Mouse (Mus musculus) MEL (cell line): ENCODE results near the gene Cd24a. TPM values are rescaled to one million over a fixed set of nuclear protein-coding genes. Genes with fewer than 3 reads are reported as not detected.

Source experiments
- DNase-seq: peaks from one replicate; pipeline ENCODE4 v3.0.0; 2011; ENCODE audit warnings: low read depth, low spot score
- H3K27ac ChIP-seq: 2 replicates; pipeline ENCODE4 v1.5.1; 2012; ENCODE audit warnings: low read depth, mild to moderate bottlenecking, control low read depth, low read length, moderate library complexity; ENCODE audit not compliant: control insufficient read depth
- H3K27me3 ChIP-seq, 2 experiments: fragments of 150-350 bp in 1 of 2; sonication (generic) in 1 of 2; 2 replicates each; pipeline ENCODE4 v1.6.1; 2012; ENCODE audit warnings: low read length in 2 of 2, mild to moderate bottlenecking in 2 of 2, improper control_type of control experiment in 1 of 2, moderate library complexity in 1 of 2; ENCODE audit not compliant: insufficient read depth in 2 of 2, control insufficient read depth in 1 of 2
- H3K36me3 ChIP-seq, 2 experiments: 2 replicates each; pipeline ENCODE4 v1.6.1; 2012 to 2014; ENCODE audit warnings: low read length in 2 of 2, improper control_type of control experiment in 1 of 2, inconsistent platforms in 1 of 2, mild to moderate bottlenecking in 1 of 2; ENCODE audit not compliant: insufficient read depth in 2 of 2, control insufficient read depth in 1 of 2
- H3K4me1 ChIP-seq, 2 experiments: fragments of 150-350 bp in 1 of 2; sonication (generic) in 1 of 2; 2 replicates each; pipeline ENCODE4 v1.6.1; 2012; ENCODE audit warnings: low read length in 2 of 2, improper control_type of control experiment in 1 of 2, mild to moderate bottlenecking in 1 of 2; ENCODE audit not compliant: insufficient read depth in 2 of 2, control insufficient read depth in 1 of 2
- H3K4me3 ChIP-seq, 2 experiments: fragments of 150-350 bp in 1 of 2; sonication (generic) in 1 of 2; 2 replicates each; pipeline ENCODE4 v1.5.1; 2012; ENCODE audit warnings: low read depth in 2 of 2, low read length in 2 of 2, mild to moderate bottlenecking in 2 of 2, moderate library complexity in 2 of 2, control low read depth in 1 of 2, improper control_type of control experiment in 1 of 2; ENCODE audit not compliant: control insufficient read depth in 1 of 2, insufficient read depth in 1 of 2
- H3K79me2 ChIP-seq: 2 replicates; pipeline ENCODE4 v1.6.1; 2012; ENCODE audit warnings: mild to moderate bottlenecking, low read length, moderate library complexity; ENCODE audit not compliant: control insufficient read depth, poor library complexity, insufficient read depth
- H3K9ac ChIP-seq: 2 replicates; pipeline ENCODE4 v1.6.1; 2012; ENCODE audit warnings: low read depth, mild to moderate bottlenecking, control low read depth, low read length, moderate library complexity; ENCODE audit not compliant: control insufficient read depth, poor library complexity, severe bottlenecking
- H3K9me3 ChIP-seq: fragments of 150-350 bp; sonication (generic); replicated peaks from 2 replicates; pipeline ENCODE4 v1.6.1; 2012; ENCODE audit warnings: mild to moderate bottlenecking, low read length, improper control_type of control experiment, moderate library complexity; ENCODE audit not compliant: insufficient read depth
- BHLHE40 ChIP-seq: IDR thresholded peaks from 2 replicates; pipeline ENCODE4 v1.6.1; 2012; ENCODE audit warnings: low read depth, mild to moderate bottlenecking, inconsistent platforms, low read length, improper control_type of control experiment, borderline replicate concordance
- CHD1 ChIP-seq: IDR thresholded peaks from 2 replicates; pipeline ENCODE4 v1.6.1; 2012; ENCODE audit warnings: low read depth, mild to moderate bottlenecking, inconsistent platforms, low read length, improper control_type of control experiment
- CHD2 ChIP-seq: IDR thresholded peaks from 2 replicates; pipeline ENCODE4 v1.6.1; 2011; ENCODE audit warnings: low read length, improper control_type of control experiment
- E2F4 ChIP-seq: IDR thresholded peaks from 2 replicates; pipeline ENCODE4 v1.6.1; 2011; ENCODE audit warnings: low read depth, low read length, improper control_type of control experiment, borderline replicate concordance
- ELF1 ChIP-seq: IDR thresholded peaks from 2 replicates; pipeline ENCODE4 v1.6.1; 2014; ENCODE audit warnings: low read depth, mild to moderate bottlenecking, inconsistent platforms, low read length, improper control_type of control experiment, moderate library complexity
- EP300 ChIP-seq, 2 experiments: IDR thresholded peaks; 2 replicates each; pipeline ENCODE4 v1.6.1; 2011; ENCODE audit warnings: improper control_type of control experiment in 2 of 2, low read length in 2 of 2, low read depth in 1 of 2, mild to moderate bottlenecking in 1 of 2
- ETS1 ChIP-seq: IDR thresholded peaks from 2 replicates; pipeline ENCODE4 v1.6.1; 2012; ENCODE audit warnings: low read depth, mild to moderate bottlenecking, inconsistent platforms, low read length, improper control_type of control experiment, moderate library complexity
- GABPA ChIP-seq: IDR thresholded peaks from 2 replicates; pipeline ENCODE4 v1.6.1; 2012; ENCODE audit warnings: low read depth, mild to moderate bottlenecking, inconsistent platforms, low read length, improper control_type of control experiment, moderate library complexity
- GATA1 ChIP-seq: IDR thresholded peaks from 2 replicates; pipeline ENCODE4 v1.6.1; 2011; ENCODE audit warnings: low read depth, low read length, improper control_type of control experiment
- HCFC1 ChIP-seq: IDR thresholded peaks from 2 replicates; pipeline ENCODE4 v1.6.1; 2012; ENCODE audit warnings: low read depth, mild to moderate bottlenecking, inconsistent platforms, low read length, improper control_type of control experiment, moderate library complexity
- JUND ChIP-seq: IDR thresholded peaks from 2 replicates; pipeline ENCODE4 v1.6.1; 2011; ENCODE audit warnings: low read depth, mild to moderate bottlenecking, improper control_type of control experiment, low read length
- MAFK ChIP-seq: IDR thresholded peaks from 2 replicates; pipeline ENCODE4 v1.6.1; 2011; ENCODE audit warnings: low read depth, mild to moderate bottlenecking, low read length, improper control_type of control experiment, borderline replicate concordance
- MAX ChIP-seq: IDR thresholded peaks from 2 replicates; pipeline ENCODE4 v1.6.1; 2011; ENCODE audit warnings: low read length, improper control_type of control experiment
- MAZ ChIP-seq: IDR thresholded peaks from 2 replicates; pipeline ENCODE4 v1.6.1; 2012; ENCODE audit warnings: low read depth, mild to moderate bottlenecking, inconsistent platforms, low read length, improper control_type of control experiment
- MEF2A ChIP-seq: IDR thresholded peaks from 2 replicates; pipeline ENCODE4 v1.6.1; 2014; ENCODE audit warnings: low read depth, mild to moderate bottlenecking, inconsistent platforms, low read length, improper control_type of control experiment; ENCODE audit not compliant: poor library complexity, insufficient replicate concordance, severe bottlenecking; ENCODE audit errors: extremely low read depth
- MXI1 ChIP-seq: IDR thresholded peaks from 2 replicates; pipeline ENCODE4 v1.6.1; 2011; ENCODE audit warnings: mild to moderate bottlenecking, low read depth, low read length, improper control_type of control experiment
- MYC ChIP-seq: IDR thresholded peaks from 2 replicates; pipeline ENCODE4 v1.6.1; 2011; ENCODE audit warnings: low read depth, mild to moderate bottlenecking, low read length, improper control_type of control experiment, moderate library complexity
- POLR2A ChIP-seq, 2 experiments: IDR thresholded peaks; 2 replicates each; pipeline ENCODE4 v1.6.1; 2011 to 2012; ENCODE audit warnings: low read length in 2 of 2, mild to moderate bottlenecking in 2 of 2, control low read depth in 1 of 2, improper control_type of control experiment in 1 of 2, low read depth in 1 of 2, moderate library complexity in 1 of 2; ENCODE audit not compliant: control insufficient read depth in 1 of 2, insufficient read depth in 1 of 2, poor library complexity in 1 of 2
- POLR2AphosphoS5 ChIP-seq: IDR thresholded peaks from 2 replicates; pipeline ENCODE4 v1.6.1; 2012; ENCODE audit warnings: low read depth, borderline replicate concordance, mild to moderate bottlenecking, inconsistent platforms, low read length, moderate library complexity, mixed read lengths
- RAD21 ChIP-seq: IDR thresholded peaks from 2 replicates; pipeline ENCODE4 v1.6.1; 2011; ENCODE audit warnings: mild to moderate bottlenecking, low read depth, low read length, improper control_type of control experiment
- SIN3A ChIP-seq: IDR thresholded peaks from 2 replicates; pipeline ENCODE4 v1.6.1; 2012; ENCODE audit warnings: low read length, improper control_type of control experiment, inconsistent platforms
- TCF12 ChIP-seq: IDR thresholded peaks from 2 replicates; pipeline ENCODE4 v1.6.1; 2014; ENCODE audit warnings: low read depth, mild to moderate bottlenecking, inconsistent platforms, low read length, improper control_type of control experiment, moderate library complexity
- UBTF ChIP-seq: IDR thresholded peaks from 2 replicates; pipeline ENCODE4 v1.6.1; 2012; ENCODE audit warnings: low read depth, mild to moderate bottlenecking, inconsistent platforms, low read length, improper control_type of control experiment, moderate library complexity, borderline replicate concordance; ENCODE audit not compliant: insufficient read depth
- USF1 ChIP-seq: IDR thresholded peaks from 2 replicates; pipeline ENCODE4 v1.6.1; 2014; ENCODE audit warnings: low read depth, mild to moderate bottlenecking, inconsistent platforms, low read length, improper control_type of control experiment, moderate library complexity
- USF2 ChIP-seq, 2 experiments: IDR thresholded peaks; 2 replicates each; pipeline ENCODE4 v1.6.1; 2011 to 2012; ENCODE audit warnings: improper control_type of control experiment in 2 of 2, low read length in 2 of 2, borderline replicate concordance in 1 of 2, inconsistent platforms in 1 of 2, low read depth in 1 of 2, mild to moderate bottlenecking in 1 of 2; ENCODE audit not compliant: insufficient read depth in 1 of 2
- ZC3H11A ChIP-seq: IDR thresholded peaks from 2 replicates; pipeline ENCODE4 v1.6.1; 2012; ENCODE audit warnings: low read depth, mild to moderate bottlenecking, inconsistent platforms, low read length, improper control_type of control experiment
- ZKSCAN1 ChIP-seq: IDR thresholded peaks from 2 replicates; pipeline ENCODE4 v1.6.1; 2012; ENCODE audit warnings: low read depth, mild to moderate bottlenecking, inconsistent platforms, low read length, improper control_type of control experiment, moderate library complexity
- ZMIZ1 ChIP-seq: IDR thresholded peaks from 2 replicates; pipeline ENCODE4 v1.6.1; 2012; ENCODE audit warnings: low read depth, mild to moderate bottlenecking, inconsistent platforms, low read length, improper control_type of control experiment, moderate library complexity
- ZNF384 ChIP-seq: IDR thresholded peaks from 2 replicates; pipeline ENCODE4 v1.6.1; 2012; ENCODE audit warnings: low read depth, mild to moderate bottlenecking, inconsistent platforms, low read length, improper control_type of control experiment
- polyA plus RNA-seq, 2 experiments: library from polyadenylated mRNA; stranded (reverse) in 1 of 2; unstranded in 1 of 2; fragments of >175 nt in 1 of 2; fragments of >200 nt in 1 of 2; gene quantifications; 2 replicates each; pipeline versions ENCODE4 v1.2.1 to v1.2.4; 2012; ENCODE audit warnings: low replicate concordance in 2 of 2, low read depth in 1 of 2; ENCODE audit not compliant: insufficient read length in 2 of 2, insufficient read depth in 1 of 2, missing spikeins in 1 of 2
- total RNA-seq: library from RNA; depleted of rRNA; stranded (reverse); fragments of 300-350 nt; gene quantifications from 2 replicates; pipeline ENCODE4 v1.2.3, GENCODE M21; 2012

Gene Cd24a
- total and polyA plus RNA-seq, 3 experiments, result 96.6 to 181 TPM; not detected in 1

- Histone ChIP-seq H3K4me3 (no peak overlapping the region), H3K4me1 (peaks cover 3 to 10% of the 10 kb centered on the region in 2 experiments), H3K36me3 (peaks cover 0 to 8% of the 10 kb centered on the region in 2 experiments; a peak in 2 of 4 replicates), H3K9me3 (no peaks in the 10 kb centered on the region), H3K79me2 (peaks cover 10% of the 10 kb centered on the region), H3K9ac (no peak overlapping the region), H3K27me3 (no peaks in the 10 kb centered on the region), H3K27ac (no peak overlapping the region)
- TF ChIP-seq ZNF384 (no peak), GATA1 (no peak), MYC (no peak), POLR2A (IDR thresholded peaks at IDR 0.05; ENCODE audit: control insufficient read depth in 1 of 2, insufficient read depth in 1 of 2, low read depth in 1 of 2, low read length in 2 of 2, poor library complexity in 1 of 2) (0 out of 4 replicates have a peak, but pooled peaks of 1 of the 2 experiments have one; percentile 29), MXI1 (no peak)
- no peak for DNase-seq
Measured at GRCm38 (mm10) chr10:43584538-43584937, 6.5 kb downstream of the Cd24a start.

- Histone ChIP-seq H3K9me3 (no peaks in the 10 kb centered on the region), H3K79me2 (no peaks in the 10 kb centered on the region), H3K9ac (peak overlapping the region; percentile 53), H3K4me3 (peak overlapping the region; percentile 43 to 59), H3K27me3 (no peaks in the 10 kb centered on the region), H3K27ac (peak overlapping the region; percentile 85), H3K36me3 (peaks cover 0 to 21% of the 10 kb centered on the region in 2 experiments; a peak in 2 of 4 replicates), H3K4me1 (peaks cover 7 to 24% of the 10 kb centered on the region in 2 experiments)
- DNase-seq, result peak; percentile 88
- TF ChIP-seq UBTF (no peak), MAZ (no peak), ZMIZ1 (no peak), CHD1 (no peak), ETS1 (peak; percentile 78), JUND (0 out of 2 replicates have a peak, but pooled peaks have one; percentile 22), MEF2A (no peak), TCF12 (peak; percentile 86), USF1 (0 out of 2 replicates have a peak, but pooled peaks have one; percentile 25), EP300 (IDR thresholded peaks at IDR 0.05; ENCODE audit: low read depth in 1 of 2, low read length in 2 of 2) (peak; percentile 80 to 83), RAD21 (no peak; the same call in 1 of the 2 replicates), BHLHE40 (no peak), POLR2AphosphoS5 (no peak), ZNF384 (no peak), MXI1 (peak; percentile 61; the same call in 1 of the 2 replicates), ELF1 (0 out of 2 replicates have a peak, but pooled peaks have one; percentile 14), MAX (peak; percentile 85; the same call in 1 of the 2 replicates), SIN3A (peak; percentile 45; the same call in 1 of the 2 replicates), ZKSCAN1 (no peak), USF2 (IDR thresholded peaks at IDR 0.05; ENCODE audit: borderline replicate concordance in 1 of 2, insufficient read depth in 1 of 2, low read depth in 1 of 2, low read length in 2 of 2) (no peak), E2F4 (no peak), ZC3H11A (no peak), MAFK (0 out of 2 replicates have a peak, but pooled peaks have one; percentile 23), HCFC1 (0 out of 2 replicates have a peak, but pooled peaks have one; percentile 56), GABPA (no peak), CHD2 (no peak)
Measured at GRCm38 (mm10) chr10:43588470-43589177, 10.5 kb downstream of the Cd24a start.
